Mouse (Mus musculus) heart, postnatal 0 days (tissue): ENCODE results near the gene Hrasls5. TPM values are rescaled to one million over a fixed set of nuclear protein-coding genes. Genes with fewer than 3 reads are reported as not detected.

Experiments
- ATAC-seq: fragments of 200-750 bp; cut with Nextera tagmentation; 2 replicates; pipeline ENCODE4 v1.8.0; 2017; ENCODE audit warnings: low read depth, moderate number of reproducible peaks, moderate library complexity; ENCODE audit not compliant: insufficient read depth
- DNase-seq: peaks from one replicate; pipeline ENCODE4 v3.0.0-alpha.2; 2016; ENCODE audit warnings: low spot score
- H3K27ac ChIP-seq: fragments of 300-500 bp; sonication (generic); 2 replicates; pipeline ENCODE4 v1.5.1; 2014; ENCODE audit warnings: low read depth, mild to moderate bottlenecking
- H3K27me3 ChIP-seq: fragments of 300-500 bp; sonication (generic); 2 replicates; pipeline ENCODE4 v1.6.1; 2014; ENCODE audit warnings: low read length, mixed read lengths; ENCODE audit not compliant: control insufficient read depth, insufficient read depth
- H3K36me3 ChIP-seq: fragments of 300-500 bp; sonication (generic); replicated peaks from 2 replicates; pipeline ENCODE4 v1.6.1; 2014; ENCODE audit warnings: low read length, mixed read lengths; ENCODE audit not compliant: control insufficient read depth, insufficient read depth
- H3K4me1 ChIP-seq: fragments of 300-500 bp; sonication (generic); 2 replicates; pipeline ENCODE4 v1.6.1; 2014; ENCODE audit warnings: antibody characterized with exemption; ENCODE audit not compliant: control insufficient read depth, insufficient read depth
- H3K4me2 ChIP-seq: fragments of 300-500 bp; sonication (generic); 2 replicates; pipeline ENCODE4 v1.6.1; 2014; ENCODE audit warnings: low read depth, mild to moderate bottlenecking, low read length, moderate library complexity
- H3K4me3 ChIP-seq: fragments of 300-500 bp; sonication (generic); 2 replicates; pipeline ENCODE4 v1.5.1; 2014; ENCODE audit warnings: low read depth, low read length
- H3K9ac ChIP-seq: fragments of 300-500 bp; sonication (generic); replicated peaks from 2 replicates; pipeline ENCODE4 v1.6.1; 2014; ENCODE audit warnings: low read depth, low read length, mixed read lengths
- H3K9me3 ChIP-seq: fragments of 300-500 bp; sonication (generic); replicated peaks from 2 replicates; pipeline ENCODE4 v1.6.1; 2016; ENCODE audit warnings: low read length; ENCODE audit not compliant: control insufficient read depth
- CTCF ChIP-seq: IDR thresholded peaks from 2 replicates; pipeline ENCODE4 v1.5.1; 2016; ENCODE audit warnings: antibody characterized with exemption, control low read depth, low read depth
- EP300 ChIP-seq: IDR thresholded peaks from 2 replicates; pipeline ENCODE4 v1.6.1; 2016; ENCODE audit warnings: antibody characterized with exemption, low read depth
- WGBS: fragments of 180-500 bp; shearing (Covaris S2); extraction: QIAGEN DNeasy Blood & Tissue Kit; methylation state at CpG from one replicate; pipeline ENCODE4 v1.1.7; 2014; 5-methylcytosine and 5-hydroxymethylcytosine counted together
- polyA plus RNA-seq: library from polyadenylated mRNA; unstranded; fragments of >200 nt; fragmentation: Nextera tagmentation; extraction: Ambion mirVana; gene quantifications from 2 replicates; pipeline ENCODE4 v1.2.1, GENCODE M21; 2015
- total RNA-seq: library from RNA; depleted of rRNA; stranded (reverse); fragments of >200 nt; gene quantifications from 2 replicates; pipeline ENCODE4 v1.2.3, GENCODE M21; 2014; ENCODE audit warnings: low replicate concordance

Hrasls5 gene
- total and polyA plus RNA-seq, 2 experiments from 2014 or later = not detected

- Histone ChIP-seq H3K9ac (no peak within 1 kb of the TSS), H3K4me3 (peak within 1 kb of the TSS; percentile 9; the same call in 1 of the 2 replicates), H3K27me3 (no peaks in the 10 kb centered on the region), H3K4me1 (peaks cover 20% of the 10 kb centered on the region), H3K36me3 (no peaks in the 10 kb centered on the region), H3K9me3 (no peaks in the 10 kb centered on the region), H3K4me2 (peak within 1 kb of the TSS; percentile 57), H3K27ac (no peak within 1 kb of the TSS)
- TF ChIP-seq EP300 (no peak), CTCF (no peak)
- DNase-seq (no peak), ATAC-seq (peak; percentile 54; the same call in 1 of the 2 replicates)
- 4% methylated on average over 15 of the region's 15 CpGs for WGBS
Measured at GRCm38 (mm10) chr19:7606801-7607689, 5.3 kb upstream of the Hrasls5 start, which contains the start of gene Lgals12. Gene Lgals12 (minus strand): TSS chr19:7607193.

GRCm38 (mm10) chr19:7607690-7608201 is 4.6 kb upstream of the Hrasls5 start:
- Histone ChIP-seq H3K27ac (no peak overlapping the region), H3K36me3 (no peaks in the 10 kb centered on the region), H3K4me3 (no peak overlapping the region), H3K9ac (no peak overlapping the region), H3K27me3 (0 out of 2 replicates have a peak, but pooled peaks cover 4% of the 10 kb centered on the region), H3K4me1 (peaks cover 20% of the 10 kb centered on the region), H3K9me3 (no peaks in the 10 kb centered on the region), H3K4me2 (no peak overlapping the region)
- TF ChIP-seq EP300 (no peak), CTCF (no peak)
- ATAC-seq (no peak), DNase-seq (no peak)
- WGBS = 63% methylated on average over 7 of the region's 7 CpGs

DNA sequence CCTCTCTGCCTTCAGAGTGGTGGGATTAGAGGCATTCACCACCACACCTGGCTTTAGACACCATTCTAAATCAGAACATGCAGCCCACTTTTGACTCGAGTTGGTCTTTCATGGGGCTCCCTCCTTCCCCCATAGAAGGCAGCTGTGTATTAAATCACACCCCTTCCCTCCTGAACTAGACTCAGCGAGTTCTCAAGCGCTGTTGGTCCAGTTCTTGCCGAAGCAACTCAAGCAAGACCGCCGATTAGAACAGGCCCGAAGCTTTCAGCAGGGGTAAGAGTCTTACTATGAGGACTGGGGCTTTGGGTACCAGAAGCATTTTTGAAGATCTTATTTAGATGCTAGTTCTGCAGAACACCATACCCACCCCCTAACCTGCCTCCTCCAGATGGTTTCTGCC is 810 bp downstream of the Hrasls5 start:
- DNase-seq (no peak), ATAC-seq (no peak)
- Histone ChIP-seq H3K4me3 (no peak overlapping the region), H3K4me2 (no peak overlapping the region), H3K27me3 (0 out of 2 replicates have a peak, but pooled peaks cover 4% of the 10 kb centered on the region), H3K9ac (no peak overlapping the region), H3K27ac (no peak overlapping the region), H3K36me3 (no peaks in the 10 kb centered on the region), H3K9me3 (no peaks in the 10 kb centered on the region), H3K4me1 (peaks cover 2% of the 10 kb centered on the region)
- no peak for TF ChIP-seq EP300
- TF ChIP-seq CTCF = no peak
- whole genome bisulfite sequencing = 90% methylated on average over 7 of the region's 7 CpGs

- TF ChIP-seq CTCF = no peak
- no peak for TF ChIP-seq EP300
- Histone ChIP-seq H3K9me3 (no peaks in the 10 kb centered on the region), H3K27me3 (0 out of 2 replicates have a peak, but pooled peaks cover 4% of the 10 kb centered on the region), H3K9ac (no peak overlapping the region), H3K4me3 (no peak overlapping the region), H3K27ac (no peak overlapping the region), H3K4me2 (no peak overlapping the region), H3K36me3 (no peaks in the 10 kb centered on the region), H3K4me1 (no peaks in the 10 kb centered on the region; the same call in 1 of the 2 replicates)
- WGBS = 76% methylated on average over 5 of the region's 5 CpGs
- DNase-seq (no peak), ATAC-seq (no peak)
Measured at GRCm38 (mm10) chr19:7616231-7616930, 4.0 kb downstream of the Hrasls5 start.

- Histone ChIP-seq H3K9ac (no peak overlapping the region), H3K4me3 (no peak overlapping the region), H3K4me1 (no peaks in the 10 kb centered on the region; the same call in 1 of the 2 replicates), H3K36me3 (no peaks in the 10 kb centered on the region), H3K4me2 (no peak overlapping the region), H3K27me3 (0 out of 2 replicates have a peak, but pooled peaks cover 4% of the 10 kb centered on the region), H3K9me3 (no peaks in the 10 kb centered on the region), H3K27ac (no peak overlapping the region)
- WGBS = 58% methylated on average over 3 of the region's 3 CpGs
- ATAC-seq = no peak
- DNase-seq = no peak
- TF ChIP-seq EP300 (no peak), CTCF (no peak)
Measured at GRCm38 (mm10) chr19:7617085-7617484, 4.7 kb downstream of the Hrasls5 start.
